Mouse (Mus musculus) kidney, embryonic 15.5 days (tissue): ENCODE measurements at regions not wholly inside any gene's neighbourhood (a gene's known extent, or its start where the extent isn't known, plus 50 kb on each side); places are given as distances from the start of the nearest gene placed in this dataset.

Experiments
- ATAC-seq: fragments of 200-750 bp; cut with Nextera tagmentation; replicated peaks from 2 replicates; pipeline ENCODE4 v1.8.0; 2017; ENCODE audit warnings: moderate TSS enrichment; ENCODE audit not compliant: low FRiP score
- H3K27ac ChIP-seq: fragments of 300-500 bp; sonication (generic); 2 replicates; pipeline ENCODE4 v1.5.1; 2015; ENCODE audit warnings: mild to moderate bottlenecking, inconsistent platforms
- H3K27me3 ChIP-seq: fragments of 300-500 bp; sonication (generic); 2 replicates; pipeline ENCODE4 v1.6.1; 2015; ENCODE audit warnings: inconsistent platforms
- H3K36me3 ChIP-seq: fragments of 300-500 bp; sonication (generic); 2 replicates; pipeline ENCODE4 v1.6.1; 2015; ENCODE audit warnings: inconsistent platforms
- H3K4me1 ChIP-seq: fragments of 300-500 bp; sonication (generic); 2 replicates; pipeline ENCODE4 v1.6.1; 2015; ENCODE audit warnings: inconsistent platforms
- H3K4me2 ChIP-seq: fragments of 300-500 bp; sonication (generic); 2 replicates; pipeline ENCODE4 v1.6.1; 2015; ENCODE audit warnings: moderate library complexity, mild to moderate bottlenecking, inconsistent platforms
- H3K4me3 ChIP-seq: fragments of 300-500 bp; sonication (generic); replicated peaks from 2 replicates; pipeline ENCODE4 v1.5.1; 2015; ENCODE audit warnings: mild to moderate bottlenecking, inconsistent platforms
- H3K9ac ChIP-seq: fragments of 300-500 bp; sonication (generic); 2 replicates; pipeline ENCODE4 v1.6.1; 2015; ENCODE audit warnings: mild to moderate bottlenecking, inconsistent platforms
- H3K9me3 ChIP-seq: fragments of 300-500 bp; sonication (generic); replicated peaks from 2 replicates; pipeline ENCODE4 v1.6.1; 2016; ENCODE audit warnings: inconsistent platforms
- WGBS: fragments of 180-500 bp; shearing (Covaris S2); methylation state at CpG from one replicate; pipeline ENCODE4 v1.1.7; 2015; ENCODE audit warnings: mixed read lengths; 5-methylcytosine and 5-hydroxymethylcytosine counted together

- no peak for ATAC-seq
- no peak overlapping the region for H3K4me3 ChIP-seq
- no peak overlapping the region for H3K27ac ChIP-seq
- WGBS = 85% methylated on average over 1 of the region's 1 CpGs
- H3K36me3 ChIP-seq = no peaks in the 10 kb centered on the region
- H3K9ac ChIP-seq = no peak overlapping the region
- no peaks in the 10 kb centered on the region for H3K4me1 ChIP-seq
- H3K9me3 ChIP-seq = no peaks in the 10 kb centered on the region
- no peaks in the 10 kb centered on the region for H3K27me3 ChIP-seq
- H3K4me2 ChIP-seq = no peak overlapping the region
Measured at GRCm38 (mm10) chr4:7987781-7988180, 251.1 kb downstream of the Car8 start.

- 78% methylated on average over 3 of the region's 3 CpGs for WGBS
- H3K4me2 ChIP-seq = no peak overlapping the region
- H3K9ac ChIP-seq = no peak overlapping the region
- H3K4me1 ChIP-seq = no peaks in the 10 kb centered on the region
- no peaks in the 10 kb centered on the region for H3K27me3 ChIP-seq
- no peaks in the 10 kb centered on the region for H3K36me3 ChIP-seq
- no peak overlapping the region for H3K4me3 ChIP-seq
- H3K9me3 ChIP-seq = no peaks in the 10 kb centered on the region
- H3K27ac ChIP-seq = no peak overlapping the region
- no peak for ATAC-seq
Measured at GRCm38 (mm10) chr4:7987346-7987745, 251.5 kb downstream of the Car8 start.

- Histone ChIP-seq H3K27me3 (no peaks in the 10 kb centered on the region), H3K9ac (no peak overlapping the region), H3K4me2 (no peak overlapping the region), H3K4me3 (no peak overlapping the region), H3K4me1 (no peaks in the 10 kb centered on the region), H3K27ac (no peak overlapping the region), H3K36me3 (no peaks in the 10 kb centered on the region), H3K9me3 (no peaks in the 10 kb centered on the region)
- 88% methylated on average over 6 of the region's 6 CpGs for whole genome bisulfite sequencing
- ATAC-seq = no peak
Measured at GRCm38 (mm10) chr4:7984814-7985213, 254.0 kb downstream of the Car8 start.

- Histone ChIP-seq H3K27me3 (no peaks in the 10 kb centered on the region), H3K9me3 (no peaks in the 10 kb centered on the region), H3K4me1 (0 out of 2 replicates have a peak, but pooled peaks cover 2% of the 10 kb centered on the region), H3K4me2 (no peak overlapping the region), H3K9ac (no peak overlapping the region), H3K27ac (no peak overlapping the region), H3K36me3 (no peaks in the 10 kb centered on the region), H3K4me3 (no peak overlapping the region)
- 83% methylated on average over 12 of the region's 12 CpGs for WGBS
- ATAC-seq = no peak
Measured at GRCm38 (mm10) chr4:7979772-7980351, 259.0 kb downstream of the Car8 start.

GRCm38 (mm10) chr4:7977661-7978444 is 261.0 kb downstream of the Car8 start:
- no peaks in the 10 kb centered on the region for H3K9me3 ChIP-seq
- 37% methylated on average over 5 of the region's 5 CpGs for WGBS
- H3K4me2 ChIP-seq = no peak overlapping the region
- H3K4me3 ChIP-seq = no peak overlapping the region
- 0 out of 2 replicates have a peak, but pooled peaks cover 2% of the 10 kb centered on the region for H3K4me1 ChIP-seq
- H3K27ac ChIP-seq = no peak overlapping the region
- no peak overlapping the region for H3K9ac ChIP-seq
- no peaks in the 10 kb centered on the region for H3K36me3 ChIP-seq
- ATAC-seq = no peak
- no peaks in the 10 kb centered on the region for H3K27me3 ChIP-seq

GRCm38 (mm10) chr4:7970272-7970671 is 268.6 kb downstream of the Car8 start:
- ATAC-seq = no peak
- H3K27ac ChIP-seq = no peak overlapping the region
- no peak overlapping the region for H3K4me3 ChIP-seq
- no peaks in the 10 kb centered on the region for H3K27me3 ChIP-seq
- 36% methylated on average over 6 of the region's 6 CpGs for WGBS
- no peaks in the 10 kb centered on the region for H3K9me3 ChIP-seq
- no peak overlapping the region for H3K9ac ChIP-seq
- H3K4me1 ChIP-seq = no peaks in the 10 kb centered on the region
- no peaks in the 10 kb centered on the region for H3K36me3 ChIP-seq
- H3K4me2 ChIP-seq = no peak overlapping the region

- Histone ChIP-seq H3K36me3 (no peaks in the 10 kb centered on the region), H3K4me2 (no peak overlapping the region), H3K27me3 (no peaks in the 10 kb centered on the region), H3K9me3 (no peaks in the 10 kb centered on the region), H3K4me1 (no peaks in the 10 kb centered on the region), H3K27ac (no peak overlapping the region), H3K9ac (no peak overlapping the region), H3K4me3 (no peak overlapping the region)
- 93% methylated on average over 5 of the region's 5 CpGs for WGBS
- no peak for ATAC-seq
Measured at GRCm38 (mm10) chr4:7965663-7966062, 273.2 kb downstream of the Car8 start.

GRCm38 (mm10) chr4:7961521-7962172 is 277.2 kb downstream of the Car8 start:
- Histone ChIP-seq H3K4me2 (no peak overlapping the region), H3K9me3 (no peaks in the 10 kb centered on the region), H3K4me3 (no peak overlapping the region), H3K27me3 (no peaks in the 10 kb centered on the region), H3K27ac (no peak overlapping the region), H3K36me3 (no peaks in the 10 kb centered on the region), H3K4me1 (no peaks in the 10 kb centered on the region), H3K9ac (no peak overlapping the region)
- no peak for ATAC-seq
- WGBS = 50% methylated on average over 5 of the region's 5 CpGs

GRCm38 (mm10) chr4:7960335-7960734 is 278.5 kb downstream of the Car8 start:
- no peak for ATAC-seq
- H3K9me3 ChIP-seq = no peaks in the 10 kb centered on the region
- WGBS = 45% methylated on average over 2 of the region's 2 CpGs

GRCm38 (mm10) chr4:7948020-7948419 is 290.8 kb downstream of the Car8 start:
- H3K27ac ChIP-seq = no peak overlapping the region
- H3K36me3 ChIP-seq = no peaks in the 10 kb centered on the region
- no peak overlapping the region for H3K9ac ChIP-seq
- H3K9me3 ChIP-seq = no peaks in the 10 kb centered on the region
- WGBS = 91% methylated on average over 1 of the region's 1 CpGs
- no peaks in the 10 kb centered on the region for H3K27me3 ChIP-seq
- ATAC-seq = no peak
- H3K4me1 ChIP-seq = no peaks in the 10 kb centered on the region
- H3K4me3 ChIP-seq = no peak overlapping the region
- no peak overlapping the region for H3K4me2 ChIP-seq

More at GRCm38 (mm10) chr4:7960335-7960734, 278.5 kb downstream of the Car8 start:
- Histone ChIP-seq H3K4me3 (no peak overlapping the region), H3K36me3 (no peaks in the 10 kb centered on the region), H3K9ac (no peak overlapping the region), H3K27me3 (no peaks in the 10 kb centered on the region), H3K27ac (no peak overlapping the region), H3K4me2 (no peak overlapping the region), H3K4me1 (no peaks in the 10 kb centered on the region)

- Histone ChIP-seq H3K36me3 (no peaks in the 10 kb centered on the region), H3K27me3 (no peaks in the 10 kb centered on the region), H3K9ac (no peak overlapping the region), H3K4me3 (no peak overlapping the region), H3K9me3 (no peaks in the 10 kb centered on the region), H3K4me1 (no peaks in the 10 kb centered on the region), H3K4me2 (no peak overlapping the region), H3K27ac (no peak overlapping the region)
- ATAC-seq = no peak
- WGBS = 49% methylated on average over 2 of the region's 2 CpGs
Measured at GRCm38 (mm10) chr4:7921503-7921902, 317.3 kb downstream of the Car8 start.

- no peak overlapping the region for H3K27ac ChIP-seq
- no peaks in the 10 kb centered on the region for H3K4me1 ChIP-seq
- H3K4me3 ChIP-seq = no peak overlapping the region
- no peaks in the 10 kb centered on the region for H3K9me3 ChIP-seq
- H3K4me2 ChIP-seq = no peak overlapping the region
- no peaks in the 10 kb centered on the region for H3K27me3 ChIP-seq
- no peaks in the 10 kb centered on the region for H3K36me3 ChIP-seq
- 91% methylated on average over 2 of the region's 2 CpGs for WGBS
- ATAC-seq = no peak
- H3K9ac ChIP-seq = no peak overlapping the region
Measured at GRCm38 (mm10) chr4:7913191-7913590, 325.6 kb downstream of the Car8 start.
